Mouse (Mus musculus): ENCODE measurements around the gene Scrt2. TPM values are rescaled to one million over a fixed set of nuclear protein-coding genes. Genes with fewer than 3 reads are reported as not detected.
"Not testable (repeated sequence)": the region's sequence is repeated elsewhere in the genome, so short reads cannot be mapped to it uniquely, and the experiment has no call there.

Scrt2 gene
- 10 to 100 TPM; 17.9 to 22.5 (median 20.4) TPM for total RNA-seq (2022)

DNA sequence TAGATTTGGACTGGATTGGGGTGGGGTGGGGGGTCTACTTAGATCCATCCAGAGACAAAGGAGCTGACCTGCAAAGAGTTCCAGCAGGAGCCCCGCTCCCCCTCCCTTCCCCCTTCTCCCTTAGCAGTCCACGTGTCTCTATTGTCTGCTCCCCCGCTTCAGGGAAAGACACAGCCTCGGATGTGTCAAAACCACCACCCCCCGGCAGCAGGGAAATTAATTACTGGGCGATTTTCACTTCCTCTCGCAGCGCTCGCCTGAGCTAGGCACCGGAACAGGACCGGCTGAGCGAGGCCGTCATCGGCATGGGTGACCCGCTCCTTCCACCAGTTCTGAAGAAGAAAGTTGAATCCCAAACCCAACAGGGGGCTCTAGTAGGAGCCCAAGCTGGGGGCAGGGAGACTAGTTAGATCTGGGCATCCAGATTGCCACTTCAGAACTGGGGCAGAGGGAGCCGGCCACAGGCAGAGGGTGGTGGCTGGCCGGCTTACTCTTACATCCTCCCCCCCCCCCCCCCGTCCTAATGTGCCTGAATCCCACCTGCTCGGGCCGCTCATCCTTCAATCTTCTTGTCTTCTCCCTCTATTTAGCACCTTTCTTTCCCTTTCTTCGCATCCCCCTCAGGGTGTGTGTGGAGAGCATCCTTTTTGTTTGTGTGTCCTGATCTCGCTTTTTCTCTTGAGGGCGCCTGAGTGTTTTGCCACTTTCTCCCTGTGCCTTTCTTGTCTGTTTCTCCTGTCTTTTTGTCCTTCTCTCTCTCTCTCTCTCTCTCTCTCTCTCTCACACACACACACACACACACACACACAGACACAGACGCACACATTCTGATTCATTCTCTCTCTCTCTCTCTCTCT lies at the start of gene Scrt2:
Gene Scrt2, plus strand, starts transcription at position 845 of the 857 bp plus-strand sequence.
- no peak for DNase-seq (ENCODE audit: low spot score in 2 of 2)

DNA sequence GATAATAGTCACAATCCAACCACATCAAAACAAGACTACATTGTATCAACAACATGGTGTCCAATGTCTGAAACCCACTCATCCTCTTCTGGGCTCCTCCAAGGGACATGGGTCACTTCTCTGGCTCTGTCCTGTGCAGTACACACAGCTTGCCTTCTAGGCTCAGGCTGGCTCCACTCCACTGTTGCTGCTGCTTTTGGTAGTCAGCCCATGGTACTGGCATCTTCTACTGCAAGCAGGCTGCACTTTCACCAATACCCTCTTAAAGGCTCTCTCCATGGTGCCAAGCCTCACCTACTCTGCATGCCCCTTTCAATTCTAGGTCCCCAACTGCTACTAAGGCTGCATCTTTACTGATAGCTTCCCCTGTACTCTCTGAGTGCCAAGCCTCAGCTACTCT lies 41.2 kb upstream of the Scrt2 start:
- no peak for DNase-seq (ENCODE audit: low spot score in 2 of 2)

DNA sequence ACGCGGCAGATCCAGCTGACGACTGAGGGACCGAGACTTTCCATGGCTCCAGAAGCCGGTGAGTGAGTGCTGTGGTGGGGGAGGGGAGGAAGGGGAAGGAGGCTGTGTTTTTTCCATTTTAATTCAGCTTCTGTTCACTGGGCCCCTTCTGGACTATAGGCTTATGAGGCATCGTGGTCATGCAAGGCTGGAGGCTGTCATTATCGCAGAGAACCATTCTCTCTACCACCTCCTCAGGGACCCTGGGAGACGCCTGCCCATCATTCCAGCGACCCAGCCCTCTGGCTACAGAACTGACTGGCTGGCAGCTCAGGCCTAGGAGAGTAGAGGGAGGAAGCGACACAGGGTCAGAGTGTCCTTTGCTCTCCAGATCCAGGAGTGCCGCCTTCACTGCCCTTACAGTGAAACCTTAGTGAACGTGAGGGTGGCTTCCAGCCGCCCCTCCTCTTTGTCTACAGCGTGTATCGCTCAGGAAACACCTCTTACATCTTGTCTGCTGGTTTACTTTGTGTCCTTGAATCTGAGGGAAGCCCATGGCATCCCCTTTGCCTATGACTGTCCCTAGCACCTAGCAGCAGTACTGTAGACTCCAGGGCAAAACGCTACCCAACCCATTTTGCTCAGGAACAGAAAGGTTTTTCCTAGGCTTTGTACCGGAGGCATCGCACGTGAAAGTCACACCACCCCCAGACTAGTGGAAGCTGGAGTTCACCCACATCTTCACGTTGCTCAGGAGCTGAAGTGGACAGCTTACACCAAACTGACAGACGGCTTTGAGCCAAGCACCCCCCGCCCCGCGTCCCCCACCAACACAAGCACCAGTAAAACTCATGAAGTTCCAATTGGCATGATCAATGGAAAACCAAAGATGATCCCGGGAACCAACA lies 34.0 kb upstream of the Scrt2 start:
- no peak for DNase-seq (ENCODE audit: low spot score in 2 of 2)

DNA sequence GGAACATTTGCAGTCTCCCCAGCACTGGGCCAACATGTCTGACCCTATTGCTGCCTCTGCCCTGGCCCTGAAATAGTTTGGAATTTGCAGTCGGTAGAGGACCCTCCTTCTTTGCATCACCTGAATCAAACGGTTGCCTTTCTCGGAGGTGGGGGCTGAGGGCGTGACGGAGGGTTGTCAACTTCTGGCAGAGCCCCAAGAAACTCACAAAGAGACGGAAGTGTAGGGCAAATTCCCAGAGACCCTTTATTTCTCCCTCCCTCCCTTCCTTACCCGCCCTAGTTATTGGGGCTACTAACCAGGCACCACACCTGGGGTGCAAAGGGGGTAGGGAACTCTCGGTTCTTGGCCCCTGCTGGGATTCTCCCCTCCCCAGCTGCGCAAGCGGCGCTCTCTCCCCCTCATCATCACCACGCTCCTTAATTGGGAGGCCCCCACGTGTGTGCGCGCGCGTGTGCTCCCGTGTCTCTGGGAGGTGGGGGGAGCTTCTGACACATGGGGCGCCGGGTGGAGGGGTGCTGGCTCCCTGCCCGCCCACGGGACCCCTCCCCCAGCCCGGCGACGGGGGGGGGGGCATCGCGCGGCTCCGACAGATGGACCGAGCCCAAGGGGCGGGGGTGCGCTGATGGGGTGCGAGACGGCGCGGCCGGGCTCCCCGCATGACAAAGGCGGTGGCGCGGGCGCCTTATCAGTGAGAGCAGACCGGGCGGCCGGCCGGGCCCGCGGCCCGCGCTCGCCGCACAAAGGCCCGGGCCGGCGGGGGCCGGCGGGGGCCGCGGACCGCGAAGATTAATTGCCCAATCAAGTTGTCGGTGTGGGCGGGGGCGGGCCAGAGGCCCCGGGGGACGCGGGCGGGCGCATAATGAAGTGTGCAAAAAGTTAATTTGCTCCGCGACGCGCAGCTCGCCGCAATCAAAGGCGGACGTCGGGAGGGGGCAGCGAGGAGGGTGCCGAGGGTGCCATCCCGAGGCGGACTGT lies 33.0 kb upstream of the Scrt2 start:
- DNase-seq (ENCODE audit: low spot score in 2 of 2) = no peak

DNA sequence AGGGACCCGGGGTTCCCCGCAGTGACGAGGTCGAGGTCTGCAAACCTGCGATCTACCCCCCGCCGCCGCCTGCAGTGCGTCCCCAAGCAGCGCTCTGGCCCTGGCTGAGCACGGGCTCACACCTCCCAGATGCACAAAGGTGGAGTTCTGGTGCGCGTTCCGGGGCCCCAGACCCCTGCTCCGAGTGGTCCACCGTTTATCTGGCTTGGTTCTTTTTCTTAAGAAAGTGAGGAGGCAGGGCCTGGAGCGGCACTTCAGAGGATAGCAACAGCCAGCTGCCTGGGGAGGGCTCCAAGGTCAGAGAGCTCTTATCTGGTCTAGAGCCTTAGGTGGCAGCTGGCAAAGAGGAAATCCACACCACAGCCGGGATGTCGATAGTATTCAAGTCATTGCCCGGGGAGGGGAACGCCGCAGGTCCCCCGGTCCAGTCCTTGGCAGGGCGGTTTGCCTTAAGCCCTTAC lies 32.3 kb upstream of the Scrt2 start:
- no peak for DNase-seq (ENCODE audit: low spot score in 2 of 2)

DNA sequence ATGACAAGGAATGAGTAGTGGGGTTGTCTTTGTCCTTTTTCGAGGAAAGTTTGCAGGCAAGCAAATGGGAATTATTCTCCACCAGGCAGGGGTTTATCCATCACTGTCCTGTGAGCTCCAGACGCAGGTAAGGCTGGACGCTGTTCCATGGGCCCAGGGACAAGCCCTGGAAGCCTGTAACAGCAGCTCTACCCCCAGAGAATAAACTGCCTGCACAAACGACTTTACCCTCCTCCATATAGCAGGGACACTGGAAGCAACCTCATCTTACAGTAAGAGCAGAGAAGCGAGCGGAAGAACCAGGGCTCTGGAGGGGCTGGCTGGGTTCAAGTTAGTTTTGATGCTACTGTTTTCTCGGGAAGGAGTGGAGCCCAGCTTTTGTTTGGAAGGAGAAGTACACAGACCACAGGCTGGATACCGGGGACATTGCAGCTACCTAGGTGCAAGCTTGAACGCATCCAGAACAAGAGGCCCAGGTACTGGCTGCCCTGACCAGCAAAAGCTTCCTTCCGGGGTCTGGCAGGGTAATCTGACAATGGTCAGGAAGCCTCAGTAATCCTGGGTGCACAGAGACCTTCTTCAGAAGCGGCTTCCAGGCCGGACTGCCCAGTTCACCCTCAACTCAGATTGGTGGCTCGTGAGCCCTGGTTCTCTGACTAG lies 31.6 kb upstream of the Scrt2 start:
- DNase-seq (ENCODE audit: low spot score in 2 of 2) = no peak

DNA sequence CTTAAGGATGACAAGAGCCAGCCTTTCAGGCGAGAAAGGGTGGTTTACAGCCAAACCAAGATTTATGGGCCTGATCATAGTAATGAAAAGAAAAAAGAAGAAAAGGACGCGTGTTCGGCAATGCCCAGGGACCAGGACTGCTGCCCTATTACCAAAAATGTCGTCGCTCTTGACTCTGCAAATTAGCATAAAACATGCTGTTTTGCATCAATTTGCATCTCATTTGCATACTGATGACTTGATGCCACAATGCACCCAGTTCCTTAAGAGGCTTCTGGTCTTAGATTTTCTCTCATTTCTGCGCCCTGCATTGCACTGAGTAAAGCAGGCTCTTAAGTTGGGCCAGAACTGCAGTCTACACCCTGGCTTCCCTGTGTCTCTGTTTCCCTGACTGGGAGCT lies 31.0 kb upstream of the Scrt2 start:
- no peak for DNase-seq (ENCODE audit: low spot score in 2 of 2)

DNA sequence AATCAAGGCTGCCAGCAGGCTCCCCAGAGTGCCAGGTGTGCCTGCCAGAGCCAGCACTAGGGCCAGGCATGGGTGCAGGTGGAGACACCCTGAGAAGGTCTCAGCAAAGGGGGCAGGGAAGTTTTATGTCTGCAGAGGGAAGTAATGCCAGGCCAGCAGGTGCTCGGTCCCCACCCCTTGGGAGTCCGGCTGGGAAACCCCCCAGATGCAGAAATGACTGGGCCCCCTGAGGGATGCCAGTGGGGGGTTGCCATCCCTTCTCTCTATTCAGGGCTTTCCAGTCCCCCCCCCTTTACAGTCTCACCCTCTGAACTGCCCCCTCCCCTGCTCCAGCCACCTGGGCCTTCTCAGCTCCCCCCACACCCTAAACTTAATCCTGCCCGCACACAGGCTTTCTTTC lies 29.3 kb upstream of the Scrt2 start:
- no peak for DNase-seq (ENCODE audit: low spot score in 2 of 2)

DNA sequence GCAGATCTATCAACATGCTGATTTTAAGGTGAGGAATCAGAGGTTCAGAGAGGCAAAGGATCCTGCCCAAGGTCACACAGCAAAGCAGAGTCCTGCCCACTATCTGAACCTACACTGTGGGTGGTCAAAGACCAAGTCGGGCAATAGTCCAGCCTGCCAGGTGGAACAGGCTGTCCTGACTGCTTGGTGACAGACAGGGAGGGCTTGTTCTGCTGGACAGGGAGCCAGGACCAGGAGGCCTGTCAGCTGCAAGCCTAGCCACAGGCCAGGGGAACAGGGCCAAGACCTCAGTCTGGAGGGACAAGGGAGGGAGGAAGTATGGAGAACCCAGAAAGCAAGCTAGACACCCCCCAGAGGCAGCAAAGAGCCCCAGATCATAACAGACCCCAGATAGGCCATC lies 25.9 kb upstream of the Scrt2 start:
- no peak for DNase-seq (ENCODE audit: low spot score in 2 of 2)

DNA sequence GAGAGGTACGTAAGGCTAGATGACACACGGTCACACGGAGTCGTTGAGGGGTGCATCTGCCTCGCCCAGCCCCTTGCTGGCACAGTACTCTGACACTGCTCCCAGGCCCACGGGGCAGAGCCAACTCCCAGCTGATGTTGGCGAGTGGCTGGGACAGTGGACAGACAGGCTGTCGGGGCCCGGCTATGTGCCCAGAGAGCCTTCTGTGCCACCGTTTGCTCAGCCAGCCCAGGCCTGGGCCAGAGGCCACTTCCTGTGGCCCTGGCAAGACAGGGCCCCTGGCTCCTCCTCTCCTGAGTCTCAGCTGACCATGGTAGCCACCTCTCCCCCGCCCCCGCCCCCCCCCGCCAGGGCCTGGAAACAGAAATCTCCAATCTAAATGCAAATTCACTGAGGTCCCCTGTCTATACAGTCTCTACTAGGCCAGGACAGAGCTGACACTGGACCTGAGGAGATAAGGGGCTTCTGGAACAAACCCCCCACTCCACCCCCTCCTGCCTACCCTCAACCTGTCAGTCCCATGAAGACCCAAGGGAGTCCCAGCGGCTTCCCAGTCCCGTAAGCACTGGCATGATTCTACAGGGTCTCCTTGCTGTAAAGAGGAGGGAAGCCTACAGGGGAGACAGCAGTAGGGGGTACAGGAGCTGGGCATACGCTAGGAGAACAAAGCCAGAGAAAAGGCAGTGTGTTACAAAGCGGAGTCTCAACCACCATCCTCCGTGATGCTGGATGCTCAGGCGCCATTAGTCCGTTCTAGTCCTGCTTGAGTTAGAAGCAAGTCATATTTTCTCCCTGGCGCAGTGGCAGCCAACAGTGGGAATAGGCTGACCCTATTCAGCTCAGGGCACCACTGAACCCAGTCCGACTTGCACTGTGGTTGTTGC lies 24.7 kb upstream of the Scrt2 start:
- DNase-seq (ENCODE audit: low spot score in 2 of 2) = no peak

DNA sequence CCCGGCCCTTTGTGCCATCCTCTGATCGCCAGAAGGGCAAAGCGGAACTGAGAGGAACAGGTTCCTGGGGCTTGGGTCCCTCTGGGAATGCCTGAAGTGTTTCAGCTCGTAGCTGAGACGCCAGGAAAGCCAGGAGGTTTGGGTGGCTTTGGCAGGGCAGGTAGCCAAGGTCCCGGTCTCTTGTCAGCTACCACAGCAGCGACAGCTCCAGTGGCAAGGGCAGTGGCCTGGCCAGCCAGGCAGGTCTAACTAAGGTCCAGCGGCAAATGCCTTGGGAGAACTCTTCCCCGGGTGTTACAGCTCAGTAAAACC lies 24.1 kb upstream of the Scrt2 start:
- no peak for DNase-seq (ENCODE audit: low spot score in 2 of 2)

DNA sequence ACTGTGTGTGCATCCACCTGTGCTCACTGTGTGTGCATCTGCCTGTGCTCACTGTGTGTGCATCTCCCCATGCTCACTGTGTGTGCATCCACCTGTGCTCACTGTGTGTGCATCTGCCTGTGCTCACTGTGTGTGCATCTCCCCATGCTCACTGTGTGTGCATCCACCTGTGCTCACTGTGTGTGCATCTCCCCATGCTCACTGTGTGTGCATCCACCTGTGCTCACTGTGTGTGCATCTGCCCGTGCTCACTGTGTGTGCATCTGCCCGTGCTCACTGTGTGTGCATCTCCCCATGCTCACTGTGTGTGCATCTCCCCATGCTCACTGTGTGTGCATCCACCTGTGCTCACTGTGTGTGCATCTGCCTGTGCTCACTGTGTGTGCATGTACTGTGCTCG lies 18.5 kb upstream of the Scrt2 start:
- not testable (repeated sequence) for DNase-seq (ENCODE audit: low spot score in 2 of 2)

DNA sequence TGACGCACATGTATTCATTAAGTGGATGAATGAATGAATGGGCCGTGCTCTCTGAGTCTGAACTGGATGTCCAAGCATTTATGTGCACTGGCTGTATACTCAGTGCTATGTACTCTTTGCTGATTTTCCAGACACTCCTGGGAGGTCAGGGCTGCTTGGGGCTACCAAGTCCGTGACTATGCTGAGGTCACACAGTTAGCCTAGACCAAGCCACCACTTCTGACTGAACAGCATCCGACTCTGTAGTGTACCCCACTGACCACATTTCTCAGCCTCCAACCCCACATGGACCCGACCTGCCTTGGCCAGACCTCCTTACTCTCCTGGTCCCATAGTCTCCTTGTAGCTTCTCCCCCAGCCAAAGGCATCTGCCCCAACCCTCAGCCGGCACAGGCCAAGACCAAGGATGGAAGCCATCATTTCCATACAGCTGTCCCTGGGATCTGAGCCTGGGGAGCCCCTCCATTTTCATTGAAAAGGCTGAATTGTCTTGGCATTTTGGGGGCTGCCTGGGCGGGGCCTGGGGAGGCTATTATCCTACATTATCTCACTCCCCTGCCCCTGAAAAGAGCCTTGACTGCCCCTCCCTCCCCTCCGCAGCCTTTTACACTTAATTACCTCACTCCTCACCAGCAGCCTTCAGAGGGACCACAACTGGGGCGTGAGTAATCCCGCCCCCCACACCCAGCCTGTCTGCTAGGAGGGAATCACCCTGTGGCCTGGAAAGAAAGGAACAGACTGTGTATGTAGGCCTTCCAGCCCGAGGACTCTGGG lies 12.5 kb upstream of the Scrt2 start:
- DNase-seq (ENCODE audit: low spot score in 2 of 2) = no peak

DNA sequence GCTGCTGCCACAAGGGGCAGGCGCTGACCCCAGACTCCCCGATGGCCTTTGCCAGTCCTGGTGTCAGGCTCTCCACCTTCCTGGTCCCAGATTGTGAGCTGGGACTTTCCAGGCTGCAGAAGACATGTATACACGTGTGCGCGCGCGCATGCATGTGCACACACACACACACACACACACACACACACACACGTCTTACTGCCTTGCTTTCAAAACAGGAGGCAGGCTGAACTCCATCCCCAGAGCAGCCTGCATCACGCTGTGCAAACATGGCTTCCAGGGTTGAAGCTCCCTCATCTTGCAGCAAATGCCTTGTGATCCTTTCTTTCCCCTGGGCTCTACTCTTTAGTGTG lies 11.9 kb upstream of the Scrt2 start:
- no peak for DNase-seq (ENCODE audit: low spot score in 2 of 2)

DNA sequence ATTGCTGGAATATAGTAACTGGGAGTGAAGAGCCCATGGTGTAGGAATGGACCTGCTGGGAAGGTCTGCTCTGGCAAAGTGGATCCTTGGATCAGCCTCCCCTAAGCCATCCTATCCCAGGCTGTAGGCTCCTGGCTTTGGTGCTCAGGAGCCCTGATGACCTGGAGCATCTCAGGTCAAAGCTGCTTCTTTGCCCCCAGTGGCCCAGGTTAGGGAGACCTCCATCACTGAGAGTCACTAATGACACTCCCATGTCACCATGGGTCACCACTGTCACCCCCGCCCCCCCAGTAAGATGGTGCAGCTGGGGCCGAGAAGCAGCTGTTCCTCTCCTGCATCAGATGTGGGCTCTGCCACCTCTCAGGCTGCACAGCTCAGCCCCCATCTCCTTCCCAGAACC lies 11.4 kb upstream of the Scrt2 start:
- DNase-seq (ENCODE audit: low spot score in 2 of 2) = no peak

DNA sequence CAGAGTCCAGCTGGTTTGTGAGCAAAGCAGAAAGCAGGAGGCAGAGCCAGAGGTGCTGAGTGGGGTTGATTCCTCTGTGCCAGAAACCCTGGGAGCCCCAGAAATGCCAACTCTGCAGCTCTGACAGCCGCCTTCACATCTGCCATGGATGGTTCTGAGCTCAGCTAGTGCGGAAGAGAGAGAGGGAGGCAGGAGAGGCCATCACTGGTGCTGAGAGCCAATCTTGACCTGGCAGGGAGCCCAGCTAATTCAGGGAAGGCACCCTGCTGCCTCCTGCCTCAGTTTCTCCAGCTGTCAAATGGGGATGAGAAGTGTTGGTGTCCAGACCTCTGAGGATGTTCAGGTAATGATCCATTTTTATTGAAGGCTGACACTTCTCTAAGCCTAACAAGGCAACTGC lies 6.8 kb upstream of the Scrt2 start:
- DNase-seq (ENCODE audit: low spot score in 2 of 2) = no peak

DNA sequence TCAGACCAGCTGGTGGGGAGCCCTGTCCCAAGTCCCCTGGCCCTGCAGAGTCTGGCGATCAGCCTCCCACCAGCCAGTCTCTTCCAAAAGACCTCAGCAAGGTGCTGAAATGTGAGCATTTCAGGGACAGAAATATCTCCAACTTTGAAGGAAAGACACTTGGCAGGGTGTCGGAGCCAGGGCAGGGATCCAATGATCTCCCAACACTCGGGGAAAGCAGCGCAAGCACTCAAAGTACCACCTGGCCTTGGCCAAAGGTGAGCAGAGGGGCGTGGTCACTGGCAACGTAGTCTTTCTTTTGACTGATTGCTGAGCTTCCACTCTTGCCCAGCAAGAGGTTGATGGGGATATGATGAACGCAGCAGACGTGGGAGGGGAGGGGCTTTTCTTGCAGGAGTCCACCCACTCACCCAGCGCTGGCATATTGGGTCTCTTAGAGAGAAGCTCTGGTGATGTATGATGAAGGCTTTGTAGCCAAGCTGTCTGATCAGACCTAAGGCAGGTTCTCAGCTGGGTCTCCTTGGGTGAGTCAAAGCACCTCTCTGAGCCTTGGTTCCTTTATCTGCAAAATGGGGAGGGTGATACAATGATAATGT lies 5.9 kb upstream of the Scrt2 start:
- no peak for DNase-seq (ENCODE audit: low spot score in 2 of 2)

DNA sequence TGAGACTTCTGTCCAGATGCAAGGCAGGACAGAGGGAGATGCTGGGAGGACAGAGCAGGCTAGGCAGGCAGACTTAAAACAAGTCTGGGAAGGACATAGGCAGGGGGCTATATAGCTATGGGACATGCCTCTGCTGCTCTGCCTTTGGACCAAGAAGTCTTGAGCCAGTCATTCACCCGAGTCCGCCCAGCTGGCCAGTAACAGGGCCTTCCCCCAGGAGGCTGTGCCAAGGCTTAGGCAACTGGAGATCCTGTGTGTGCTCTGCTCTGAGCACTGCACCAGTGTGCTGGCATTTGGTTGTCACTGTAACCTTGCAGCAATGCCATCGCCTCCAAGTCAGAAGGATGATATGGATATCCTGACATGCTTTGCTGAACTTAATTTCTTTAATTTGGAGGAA lies 4.0 kb upstream of the Scrt2 start:
- no peak for DNase-seq (ENCODE audit: low spot score in 2 of 2)

All from left cerebral cortex, adult 8-10 months (tissue).